Mouse (Mus musculus): ENCODE results near the gene Jade3.

Jade3 gene

DNA sequence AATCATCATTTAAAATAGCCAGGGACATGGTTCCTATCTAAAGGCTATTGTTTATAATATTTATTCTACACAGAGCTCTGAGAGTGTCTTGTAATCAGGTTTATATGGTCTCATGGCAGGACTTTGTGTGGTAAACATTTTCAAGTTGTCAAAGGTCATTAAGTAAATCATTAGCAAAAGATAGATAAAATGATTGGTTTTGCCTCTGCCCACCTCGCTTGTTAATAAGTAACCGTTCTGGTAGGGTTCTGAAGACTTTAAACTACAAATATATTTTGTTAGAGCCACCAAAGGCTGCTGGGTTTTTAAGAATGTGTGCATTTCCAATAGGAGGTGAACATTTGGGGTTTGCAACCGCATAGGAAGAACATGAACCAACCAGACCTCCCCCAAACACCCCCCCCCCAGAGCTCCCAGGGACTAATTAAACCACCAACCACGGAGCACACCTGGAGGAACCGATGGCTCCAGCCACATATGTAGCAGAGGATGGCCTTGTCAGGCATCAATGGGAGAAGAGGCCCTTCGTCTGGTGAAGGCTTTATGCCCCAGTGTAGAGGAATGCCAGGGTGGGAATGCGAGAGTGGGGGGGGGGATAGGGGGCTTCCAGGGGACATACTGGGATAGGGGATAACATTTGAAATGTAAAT, 94.9 kb downstream of the Jade3 start:
- TF ChIP-seq GATA4 (IDR thresholded peaks at IDR 0.05; ENCODE audit: insufficient replicate concordance, low read length), result no peak

GRCm38 (mm10) chrX:20521578-20521977, 96.1 kb downstream of the Jade3 start:
- TF ChIP-seq GATA4 (IDR thresholded peaks at IDR 0.05; ENCODE audit: insufficient replicate concordance, low read length), result no peak

GRCm38 (mm10) chrX:20532621-20533020, 107.1 kb downstream of the Jade3 start:
- TF ChIP-seq GATA4 (IDR thresholded peaks at IDR 0.05; ENCODE audit: insufficient replicate concordance, low read length), result no peak

DNA sequence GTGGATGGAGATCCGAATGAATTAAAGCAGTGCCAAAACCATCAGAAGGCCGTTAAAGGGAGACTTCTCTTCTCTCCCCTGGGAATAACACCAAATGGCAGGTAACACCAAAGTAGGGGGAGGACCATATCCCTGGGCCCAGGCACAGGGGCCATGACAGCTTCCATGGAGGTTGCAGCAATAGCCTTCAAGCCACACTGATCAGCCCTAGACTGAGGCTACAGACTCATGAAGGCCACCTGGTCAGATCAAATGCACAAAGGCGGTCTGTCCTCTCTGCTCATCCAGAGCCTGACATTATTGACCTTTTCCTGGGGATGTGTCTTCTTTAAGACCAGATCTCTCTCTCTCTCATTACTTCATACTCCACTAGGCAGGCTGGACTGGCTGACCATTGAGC, 118.4 kb downstream of the Jade3 start:
- no peak for TF ChIP-seq GATA4 (IDR thresholded peaks at IDR 0.05; ENCODE audit: insufficient replicate concordance, low read length)

DNA sequence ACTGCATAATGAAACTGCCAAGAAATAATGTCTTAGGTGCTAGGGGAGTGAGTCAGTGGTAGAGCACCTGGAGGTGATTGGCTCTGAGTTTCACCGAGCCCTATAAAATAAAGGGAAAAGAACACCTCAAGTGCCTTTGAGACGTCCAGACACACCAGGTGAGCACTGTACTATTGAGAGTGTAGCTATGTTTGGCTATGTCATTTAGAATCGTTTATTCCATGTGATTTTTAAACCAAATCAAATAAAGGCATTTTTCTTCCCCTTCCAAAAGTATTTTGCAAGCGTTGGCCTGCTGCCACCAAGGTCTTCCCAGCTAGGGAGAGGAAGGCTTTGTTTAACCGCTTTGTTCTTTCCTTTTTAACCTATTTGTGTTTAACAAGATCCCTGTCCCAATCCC, 122.1 kb downstream of the Jade3 start:
- TF ChIP-seq GATA4 (IDR thresholded peaks at IDR 0.05; ENCODE audit: insufficient replicate concordance, low read length), result no peak

DNA sequence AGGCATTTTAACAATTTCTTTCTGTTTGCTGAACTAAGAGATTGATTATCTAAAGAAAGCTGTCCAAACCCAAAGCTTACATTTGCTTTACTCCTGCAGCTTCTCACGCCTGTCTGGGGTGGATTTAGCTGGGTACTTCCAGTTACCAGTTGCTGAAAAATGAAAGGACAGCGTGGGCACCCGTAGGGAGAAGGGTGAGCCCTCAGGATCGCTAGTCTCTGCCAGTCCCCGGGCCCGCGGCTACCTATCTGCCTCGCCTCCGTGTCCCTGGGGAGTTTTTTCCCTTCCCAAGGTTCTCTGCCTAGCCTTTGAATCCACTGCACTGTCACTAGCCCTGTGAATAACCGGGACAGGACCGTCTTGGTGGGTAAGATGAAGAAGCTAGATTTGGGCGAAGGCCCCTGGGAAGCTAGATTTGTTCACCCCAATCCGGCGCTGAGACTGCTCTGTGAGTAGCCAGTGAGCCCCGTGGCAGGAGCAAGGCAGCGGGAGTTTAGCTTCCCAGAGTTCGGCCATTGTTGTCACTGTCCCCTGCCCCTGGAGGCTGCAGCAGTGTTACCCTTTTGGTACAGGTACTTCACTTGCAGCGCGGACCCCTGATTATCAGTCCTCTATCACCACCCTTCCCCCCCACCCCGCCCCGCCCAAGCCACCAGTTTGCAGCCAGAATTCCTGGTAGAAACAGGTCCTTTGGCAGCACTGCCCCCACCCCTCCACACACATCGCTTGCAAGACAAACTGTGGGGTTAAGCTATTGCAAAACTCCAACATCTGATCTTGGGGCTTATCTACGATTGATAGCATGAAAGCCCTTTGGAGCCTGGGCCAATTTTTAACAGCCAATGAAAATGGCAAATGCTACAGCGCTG, 122.8 kb downstream of the Jade3 start:
- peak; percentile 81 for TF ChIP-seq GATA4 (IDR thresholded peaks at IDR 0.05; ENCODE audit: insufficient replicate concordance, low read length)

GRCm38 (mm10) chrX:20548880-20549440, 123.5 kb downstream of the Jade3 start:
- TF ChIP-seq GATA4 (IDR thresholded peaks at IDR 0.05; ENCODE audit: insufficient replicate concordance, low read length), result no peak

- TF ChIP-seq GATA4 (IDR thresholded peaks at IDR 0.05; ENCODE audit: insufficient replicate concordance, low read length), result no peak
These were observed 124.0 kb downstream of the Jade3 start, which contains the start of gene Rgn for GRCm38 (mm10) chrX:20549532-20549931. TSS of gene Rgn (plus strand) at chrX:20549787.

- TF ChIP-seq GATA4 (IDR thresholded peaks at IDR 0.05; ENCODE audit: insufficient replicate concordance, low read length), result peak; percentile 85; the same call in 1 of the 2 replicates
These were observed 126.7 kb downstream of the Jade3 start for GRCm38 (mm10) chrX:20552199-20552598.

- TF ChIP-seq GATA4 (IDR thresholded peaks at IDR 0.05; ENCODE audit: insufficient replicate concordance, low read length), result no peak
These were observed 136.4 kb downstream of the Jade3 start for GRCm38 (mm10) chrX:20561846-20562245.

DNA sequence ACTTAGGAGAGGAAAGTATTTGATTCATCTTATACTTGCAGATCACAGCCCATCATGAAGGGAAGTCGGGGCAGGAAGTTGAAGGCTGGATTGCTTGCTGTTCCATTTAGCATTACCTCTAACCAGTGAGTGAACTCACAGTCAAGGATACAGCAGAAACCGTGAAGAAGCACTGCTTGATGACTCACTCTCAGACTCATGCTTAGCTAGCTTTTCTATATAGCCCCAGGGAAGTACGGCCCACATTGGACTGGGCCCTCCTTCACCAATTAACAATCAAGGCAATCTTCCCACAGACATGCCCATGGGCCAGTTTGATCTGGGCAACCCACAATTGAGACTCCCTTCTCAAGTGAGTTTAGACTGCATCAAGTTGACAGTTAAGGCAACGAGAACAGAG, 138.5 kb downstream of the Jade3 start:
- no peak for TF ChIP-seq GATA4 (IDR thresholded peaks at IDR 0.05; ENCODE audit: insufficient replicate concordance, low read length)

Measured in liver, adult (tissue).